Mouse (Mus musculus): ENCODE data around the gene G430095P16Rik. TPM values are rescaled to one million over a fixed set of nuclear protein-coding genes. Genes with fewer than 3 reads are reported as not detected.

The G430095P16Rik gene
- polyA plus RNA-seq, 1 experiment: not detected

DNA sequence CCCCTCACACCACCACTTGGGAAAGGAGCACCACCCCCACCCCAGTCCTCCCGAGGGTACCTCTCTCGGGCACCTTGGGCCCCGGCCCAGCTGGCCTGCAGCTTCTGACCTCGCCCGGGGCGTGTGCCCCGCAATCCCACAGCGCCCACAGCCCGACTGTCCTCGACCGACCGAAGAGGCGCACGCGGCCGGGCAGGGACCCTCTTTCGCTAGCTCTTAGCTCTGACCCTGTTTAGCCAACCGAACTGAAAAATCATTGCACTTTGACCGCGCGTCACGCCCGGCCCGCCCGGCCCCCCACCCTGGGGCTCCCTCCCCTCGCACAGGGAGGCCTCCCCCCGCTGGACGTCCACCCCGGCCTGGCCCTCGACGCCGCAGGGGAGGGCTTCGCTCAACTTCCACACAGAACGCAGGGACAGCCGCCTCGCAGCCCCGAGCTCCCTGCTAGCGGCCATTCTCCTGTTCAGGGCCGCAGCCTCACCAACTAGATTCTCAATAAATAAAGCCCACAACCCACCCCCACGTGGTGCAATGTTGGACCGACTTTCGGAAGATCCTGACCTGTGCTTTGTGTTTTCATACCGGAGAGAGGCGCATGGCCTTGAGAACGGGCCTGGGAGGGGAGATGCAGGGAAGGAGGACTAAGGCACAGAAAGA lies 16.1 kb upstream of the G430095P16Rik start:
- 56% methylated on average over 45 of the region's 45 CpGs for WGBS
- H3K4me3 ChIP-seq (ENCODE audit: insufficient read depth, low read depth, low read length): no peak overlapping the region
- TF ChIP-seq CTCF (IDR thresholded peaks at IDR 0.05; ENCODE audit: insufficient read depth, low read depth, low read length) (no peak), POLR2A (IDR thresholded peaks at IDR 0.05; ENCODE audit: insufficient read depth, low read depth, low read length) (no peak)
- H3K4me1 ChIP-seq (ENCODE audit: control insufficient read depth, insufficient read depth, low read length): peaks cover 19% of the 10 kb centered on the region
- no peak overlapping the region for H3K27ac ChIP-seq (ENCODE audit: insufficient read depth, low read depth, low read length)

DNA sequence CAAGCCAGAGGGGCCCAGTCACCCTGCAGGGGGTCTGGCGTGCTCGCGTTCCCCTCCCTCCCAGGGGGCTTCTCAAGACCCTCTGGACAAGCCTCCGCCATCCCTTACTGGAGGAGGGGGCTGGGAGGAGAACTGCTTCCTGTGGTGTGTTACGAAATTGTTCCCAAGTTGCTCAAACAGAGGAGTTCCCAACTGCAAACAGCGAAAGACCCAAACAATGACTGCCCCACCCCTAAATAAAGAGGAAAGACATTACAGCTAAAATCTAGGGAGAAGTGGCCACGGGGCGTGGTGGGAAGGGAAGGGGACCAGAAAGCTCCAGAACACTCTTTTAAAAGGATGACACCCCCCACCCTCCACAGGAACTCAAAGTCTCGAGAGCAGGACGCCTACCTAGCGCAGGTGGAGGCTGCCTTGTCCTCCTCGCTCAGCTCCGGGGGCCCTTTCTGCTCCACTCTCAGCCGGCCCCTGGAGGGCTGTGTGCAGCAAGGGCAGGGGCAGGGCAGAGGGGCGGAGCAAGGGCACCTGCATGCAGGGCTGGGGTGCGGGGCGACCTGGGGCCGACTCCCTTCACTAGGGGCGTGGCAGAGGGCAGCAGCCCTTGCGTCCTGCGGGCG lies 15.4 kb upstream of the G430095P16Rik start:
- TF ChIP-seq POLR2A (IDR thresholded peaks at IDR 0.05; ENCODE audit: insufficient read depth, low read depth, low read length) (no peak), CTCF (IDR thresholded peaks at IDR 0.05; ENCODE audit: insufficient read depth, low read depth, low read length) (no peak)
- peaks cover 24% of the 10 kb centered on the region for H3K4me1 ChIP-seq (ENCODE audit: control insufficient read depth, insufficient read depth, low read length)
- H3K27ac ChIP-seq (ENCODE audit: insufficient read depth, low read depth, low read length): no peak overlapping the region
- WGBS: 57% methylated on average over 22 of the region's 22 CpGs
- H3K4me3 ChIP-seq (ENCODE audit: insufficient read depth, low read depth, low read length): no peak overlapping the region

DNA sequence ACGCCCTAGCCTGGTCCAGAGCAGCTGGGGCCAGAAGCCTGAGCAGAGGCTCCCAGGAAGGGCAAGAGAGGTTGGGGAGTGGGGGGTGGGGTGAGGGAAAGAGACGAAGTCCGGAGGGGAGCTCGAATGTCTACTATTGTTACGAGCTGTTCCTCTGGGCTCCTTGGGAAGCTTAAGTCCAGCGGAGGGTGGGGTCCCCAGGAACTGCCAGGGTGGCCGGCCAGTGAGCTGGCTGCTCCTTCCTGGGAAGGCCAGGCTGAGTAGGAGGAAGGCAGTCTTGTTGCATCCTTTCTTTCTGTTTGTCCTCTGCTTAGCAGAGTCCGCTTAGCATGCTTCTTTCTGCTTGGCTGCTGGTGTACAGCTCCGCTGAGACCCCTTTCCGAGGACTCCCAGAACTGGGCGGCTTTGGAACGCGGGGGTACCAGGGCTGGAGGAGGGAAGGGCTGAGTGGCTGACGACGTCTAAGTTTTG lies 14.7 kb upstream of the G430095P16Rik start:
- WGBS: 41% methylated on average over 15 of the region's 15 CpGs
- H3K4me1 ChIP-seq (ENCODE audit: control insufficient read depth, insufficient read depth, low read length): peaks cover 29% of the 10 kb centered on the region

DNA sequence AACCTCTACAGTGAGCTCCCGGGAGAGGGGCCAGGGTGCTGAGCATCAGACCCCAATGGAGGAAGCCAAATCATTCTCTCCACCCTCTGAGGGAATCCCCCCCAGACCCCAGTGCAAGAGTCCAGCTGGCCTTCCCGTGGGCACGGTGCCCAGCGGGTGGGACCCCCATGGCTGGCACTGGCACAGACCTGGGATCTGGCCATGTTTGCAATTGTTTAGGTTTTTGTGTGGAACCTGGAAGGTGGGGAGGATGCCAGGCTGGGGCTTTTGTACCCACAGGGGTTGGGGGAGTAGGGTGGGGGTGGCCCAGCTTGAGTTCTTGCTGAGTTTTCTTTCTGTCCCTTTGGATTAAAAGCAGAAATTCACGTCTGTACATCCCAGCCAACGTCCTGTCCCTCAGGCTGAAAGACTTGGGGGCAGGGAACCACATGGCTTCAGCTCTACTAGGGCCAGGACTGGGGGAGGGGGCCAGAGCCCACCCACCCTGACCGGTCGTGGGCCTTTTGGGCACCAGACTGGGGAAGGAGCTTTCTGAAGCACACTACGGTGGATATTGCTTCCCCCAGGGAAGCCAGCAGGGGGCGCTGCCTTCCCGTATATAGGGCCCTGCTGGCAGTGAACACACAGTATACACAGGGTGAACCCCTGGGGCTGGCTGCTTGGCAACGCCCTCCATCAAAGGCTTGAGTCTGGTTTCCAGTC lies 13.9 kb upstream of the G430095P16Rik start:
- Histone ChIP-seq H3K4me3 (ENCODE audit: insufficient read depth, low read depth, low read length) (no peak overlapping the region), H3K27ac (ENCODE audit: insufficient read depth, low read depth, low read length) (no peak overlapping the region), H3K4me1 (ENCODE audit: control insufficient read depth, insufficient read depth, low read length) (peaks cover 37% of the 10 kb centered on the region)
- TF ChIP-seq POLR2A (IDR thresholded peaks at IDR 0.05; ENCODE audit: insufficient read depth, low read depth, low read length) (no peak), CTCF (IDR thresholded peaks at IDR 0.05; ENCODE audit: insufficient read depth, low read depth, low read length) (peak; percentile 94)
- 11% methylated on average over 12 of the region's 12 CpGs for WGBS

More for the DNA sequence above, 14.7 kb upstream of the G430095P16Rik start:
- H3K4me3 ChIP-seq (ENCODE audit: insufficient read depth, low read depth, low read length): no peak overlapping the region
- TF ChIP-seq CTCF (IDR thresholded peaks at IDR 0.05; ENCODE audit: insufficient read depth, low read depth, low read length): no peak
- TF ChIP-seq POLR2A (IDR thresholded peaks at IDR 0.05; ENCODE audit: insufficient read depth, low read depth, low read length): no peak
- no peak overlapping the region for H3K27ac ChIP-seq (ENCODE audit: insufficient read depth, low read depth, low read length)

DNA sequence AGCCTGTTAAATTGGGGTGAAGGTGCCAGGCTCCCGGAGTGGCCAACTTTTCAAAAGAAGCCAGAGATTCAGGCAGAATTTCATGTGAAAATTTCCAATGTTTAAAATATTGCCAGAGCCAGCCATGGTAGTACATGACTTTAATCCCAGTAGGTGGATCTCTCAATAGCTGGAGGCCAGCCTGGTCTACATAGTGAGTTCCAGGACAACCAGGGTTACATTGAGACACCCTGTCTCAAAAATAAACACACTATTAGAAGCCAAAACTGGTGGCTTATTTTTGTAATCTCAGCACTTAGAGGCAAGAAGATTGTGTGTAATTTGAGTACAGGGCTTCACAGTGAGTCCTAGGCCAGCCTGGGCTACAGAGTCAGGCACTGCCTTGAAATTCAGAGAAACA lies 12.9 kb upstream of the G430095P16Rik start:
- no peak overlapping the region for H3K27ac ChIP-seq (ENCODE audit: insufficient read depth, low read depth, low read length)
- H3K4me3 ChIP-seq (ENCODE audit: insufficient read depth, low read depth, low read length): no peak overlapping the region
- 84% methylated on average over 1 of the region's 1 CpGs for WGBS
- peaks cover 44% of the 10 kb centered on the region for H3K4me1 ChIP-seq (ENCODE audit: control insufficient read depth, insufficient read depth, low read length)
- TF ChIP-seq POLR2A (IDR thresholded peaks at IDR 0.05; ENCODE audit: insufficient read depth, low read depth, low read length): no peak
- TF ChIP-seq CTCF (IDR thresholded peaks at IDR 0.05; ENCODE audit: insufficient read depth, low read depth, low read length): no peak

DNA sequence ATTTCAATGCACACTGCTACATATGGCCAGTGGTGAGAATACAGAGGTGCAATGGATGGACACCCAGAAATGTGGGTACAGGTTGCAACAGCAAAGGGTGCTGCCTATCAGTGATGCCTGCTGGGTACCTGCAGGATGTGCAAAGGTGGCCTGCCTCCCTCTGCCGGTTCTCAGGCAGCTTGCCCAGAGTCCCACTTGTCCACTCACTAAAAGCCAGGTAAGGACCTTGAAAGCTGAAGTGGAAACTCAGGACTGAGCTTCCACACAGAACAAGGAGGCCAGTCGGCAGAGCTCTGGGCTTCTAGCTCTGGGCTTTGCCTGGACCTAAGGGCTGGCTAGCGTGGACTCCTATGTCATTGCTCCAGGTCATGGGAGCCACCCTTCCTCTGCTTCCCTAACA lies 11.5 kb upstream of the G430095P16Rik start:
- 48% methylated on average over 3 of the region's 3 CpGs for WGBS
- peaks cover 43% of the 10 kb centered on the region for H3K4me1 ChIP-seq (ENCODE audit: control insufficient read depth, insufficient read depth, low read length)
- no peak overlapping the region for H3K27ac ChIP-seq (ENCODE audit: insufficient read depth, low read depth, low read length)
- TF ChIP-seq CTCF (IDR thresholded peaks at IDR 0.05; ENCODE audit: insufficient read depth, low read depth, low read length): no peak
- TF ChIP-seq POLR2A (IDR thresholded peaks at IDR 0.05; ENCODE audit: insufficient read depth, low read depth, low read length): no peak
- no peak overlapping the region for H3K4me3 ChIP-seq (ENCODE audit: insufficient read depth, low read depth, low read length)

DNA sequence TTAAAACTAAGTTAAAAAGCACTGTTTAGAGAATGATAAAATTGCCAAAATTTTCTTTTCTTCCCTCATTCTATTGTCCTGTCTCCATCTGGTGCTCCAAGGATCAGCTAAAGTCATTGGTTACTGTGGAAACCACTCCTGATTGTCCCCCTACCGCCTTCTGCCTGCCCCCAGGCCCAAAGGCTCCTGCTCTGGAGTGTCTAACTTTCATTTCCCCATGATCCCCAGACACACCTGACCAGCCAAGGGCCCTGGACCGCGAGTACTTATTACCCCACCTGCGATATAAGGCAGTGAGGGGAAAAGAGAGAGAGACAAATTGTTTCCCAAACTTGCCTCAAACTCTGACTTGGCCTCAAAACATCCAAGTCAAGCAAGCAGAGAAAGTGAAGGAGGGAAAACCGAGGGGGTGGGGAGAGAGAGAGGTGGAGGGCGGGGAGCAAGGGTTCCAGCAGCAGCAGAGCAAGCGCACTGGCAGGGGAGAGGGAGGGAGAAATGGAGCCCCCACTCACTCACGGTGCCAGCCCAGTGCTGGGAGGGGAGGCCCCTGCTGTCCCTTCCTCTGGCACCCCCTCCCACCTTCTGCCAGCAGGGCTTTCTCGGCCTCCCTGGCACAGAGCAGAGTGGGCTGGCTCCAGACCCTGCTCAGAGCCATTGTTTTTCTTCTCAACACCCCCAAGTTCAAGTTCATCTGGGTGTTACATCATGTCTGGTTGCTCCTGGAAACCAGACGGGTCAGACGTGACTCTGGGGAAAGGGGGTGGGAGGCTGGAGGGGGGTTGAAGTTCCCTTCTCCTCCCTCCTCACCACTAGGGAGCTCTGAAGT lies 10.7 kb upstream of the G430095P16Rik start:
- 36% methylated on average over 11 of the region's 11 CpGs for WGBS
- Histone ChIP-seq H3K27ac (ENCODE audit: insufficient read depth, low read depth, low read length) (0 out of 2 replicates have a peak overlapping the region, but pooled peaks have one; percentile 25), H3K4me3 (ENCODE audit: insufficient read depth, low read depth, low read length) (no peak overlapping the region), H3K4me1 (ENCODE audit: control insufficient read depth, insufficient read depth, low read length) (peaks cover 46% of the 10 kb centered on the region)
- no peak for TF ChIP-seq CTCF (IDR thresholded peaks at IDR 0.05; ENCODE audit: insufficient read depth, low read depth, low read length)
- no peak for TF ChIP-seq POLR2A (IDR thresholded peaks at IDR 0.05; ENCODE audit: insufficient read depth, low read depth, low read length)

DNA sequence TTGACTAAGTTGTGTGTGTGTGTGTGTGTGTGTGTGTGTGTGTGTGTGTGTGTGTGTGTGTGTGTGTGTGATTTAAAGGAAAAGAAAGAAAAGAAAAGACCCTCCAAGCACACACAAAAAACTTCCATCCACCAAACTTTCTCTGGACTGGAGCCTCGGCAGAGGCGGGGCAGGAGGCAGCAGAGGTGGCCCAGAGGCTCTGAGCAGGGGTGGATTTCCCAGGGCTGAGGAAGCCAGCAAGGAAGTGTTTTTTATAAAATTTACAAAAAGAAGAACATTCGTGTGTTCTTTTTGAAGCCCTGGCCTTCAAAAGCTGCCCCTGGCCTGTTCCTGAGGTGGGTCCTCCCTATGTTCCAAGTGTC lies 10.1 kb upstream of the G430095P16Rik start:
- Histone ChIP-seq H3K4me3 (ENCODE audit: insufficient read depth, low read depth, low read length) (no peak overlapping the region), H3K27ac (ENCODE audit: insufficient read depth, low read depth, low read length) (0 out of 2 replicates have a peak overlapping the region, but pooled peaks have one; percentile 55), H3K4me1 (ENCODE audit: control insufficient read depth, insufficient read depth, low read length) (peaks cover 44% of the 10 kb centered on the region)
- TF ChIP-seq CTCF (IDR thresholded peaks at IDR 0.05; ENCODE audit: insufficient read depth, low read depth, low read length): no peak
- TF ChIP-seq POLR2A (IDR thresholded peaks at IDR 0.05; ENCODE audit: insufficient read depth, low read depth, low read length): no peak
- WGBS: 52% methylated on average over 3 of the region's 3 CpGs

Measured in olfactory bulb, adult 2 months (tissue).